Mouse (Mus musculus): Measurements from ENCODE around the gene Gng13.
"Not testable (repeated sequence)": the region's sequence is repeated elsewhere in the genome, so short reads cannot be mapped to it uniquely, and the experiment has no call there.

The Gng13 gene

GRCm38 (mm10) chr17:25732082-25732481 lies 15.1 kb downstream of the Gng13 start:
- peak; percentile 83 to 90 for DNase-seq (ENCODE audit: low spot score in 2 of 2)

- DNase-seq (ENCODE audit: low spot score in 2 of 2) = no peak
Measured at GRCm38 (mm10) chr17:25735246-25735645, 18.3 kb downstream of the Gng13 start.

GRCm38 (mm10) chr17:25735745-25736144 lies 18.8 kb downstream of the Gng13 start, which contains the start of gene Mslnl:
Mslnl (plus strand) TSS chr17:25736042.
- DNase-seq (ENCODE audit: low spot score in 2 of 2) = no peak

- DNase-seq (ENCODE audit: low spot score in 2 of 2) = no peak
Measured at GRCm38 (mm10) chr17:25738861-25739260, 21.9 kb downstream of the Gng13 start.

- DNase-seq (ENCODE audit: low spot score in 2 of 2) = not testable (repeated sequence)
Measured at GRCm38 (mm10) chr17:25741471-25741870, 24.5 kb downstream of the Gng13 start.

- DNase-seq (ENCODE audit: low spot score in 2 of 2) = no peak
Measured at GRCm38 (mm10) chr17:25743831-25744230, 26.9 kb downstream of the Gng13 start.

GRCm38 (mm10) chr17:25744311-25744710 lies 27.3 kb downstream of the Gng13 start:
- no peak for DNase-seq (ENCODE audit: low spot score in 2 of 2)

- DNase-seq (ENCODE audit: low spot score in 2 of 2) = no peak
Measured at GRCm38 (mm10) chr17:25748238-25748637, 31.3 kb downstream of the Gng13 start.

- DNase-seq (ENCODE audit: low spot score in 2 of 2) = no peak
Measured at GRCm38 (mm10) chr17:25749314-25749713, 32.3 kb downstream of the Gng13 start.

- peak in 1 of 2 experiments; percentile 21 for DNase-seq (ENCODE audit: low spot score in 2 of 2)
Measured at GRCm38 (mm10) chr17:25751446-25751845, 34.5 kb downstream of the Gng13 start.

GRCm38 (mm10) chr17:25754241-25754640 lies 37.3 kb downstream of the Gng13 start, which contains the start of gene Msln:
Msln (minus strand) TSS chr17:25754378.
- no peak for DNase-seq (ENCODE audit: low spot score in 2 of 2)

- no peak for DNase-seq (ENCODE audit: low spot score in 2 of 2)
Measured at GRCm38 (mm10) chr17:25755086-25755485, 38.1 kb downstream of the Gng13 start.

- DNase-seq (ENCODE audit: low spot score in 2 of 2) = no peak
Measured at GRCm38 (mm10) chr17:25755627-25756377, 38.8 kb downstream of the Gng13 start.

- DNase-seq (ENCODE audit: low spot score in 2 of 2) = no peak
Measured at GRCm38 (mm10) chr17:25756378-25757242, 39.6 kb downstream of the Gng13 start.

GRCm38 (mm10) chr17:25757691-25758090 lies 40.7 kb downstream of the Gng13 start:
- no peak for DNase-seq (ENCODE audit: low spot score in 2 of 2)

- DNase-seq (ENCODE audit: low spot score in 2 of 2) = peak; percentile 36 to 46
Measured at GRCm38 (mm10) chr17:25760148-25760547, 43.2 kb downstream of the Gng13 start.

- peak; percentile 31 to 71 for DNase-seq (ENCODE audit: low spot score in 2 of 2)
Measured at GRCm38 (mm10) chr17:25761561-25761970, 44.6 kb downstream of the Gng13 start.

GRCm38 (mm10) chr17:25762591-25762990 lies 45.6 kb downstream of the Gng13 start:
- DNase-seq (ENCODE audit: low spot score in 2 of 2) = no peak

- no peak for DNase-seq (ENCODE audit: low spot score in 2 of 2)
Measured at GRCm38 (mm10) chr17:25765886-25766285, 48.9 kb downstream of the Gng13 start.
